Mouse (Mus musculus) erythroblast, adult 5-6 weeks (primary cell): Measurements from ENCODE around the gene Sept8. TPM values are rescaled to one million over a fixed set of nuclear protein-coding genes. Genes with fewer than 3 reads are reported as not detected.

ENCODE experiments used
- ATAC-seq: replicated peaks from 2 replicates; pipeline ENCODE4 v1.8.0; 2016; ENCODE audit warnings: moderate number of reproducible peaks, mild to moderate bottlenecking, moderate TSS enrichment, inconsistent platforms; ENCODE audit not compliant: poor library complexity, low FRiP score, severe bottlenecking
- total RNA-seq, 2 experiments: library from RNA; stranded (forward) in 1 of 2; stranded (reverse) in 1 of 2; fragments of 150-400 nt in 1 of 2; fragments of 200-764, 138-1000 nt in 1 of 2; gene quantifications; 2 replicates each; pipeline versions ENCODE4 v1.2.3 to v1.2.4; 2015 to 2017; ENCODE audit warnings: low replicate concordance in 2 of 2

The Sept8 gene
- total RNA-seq, 2 experiments from 2014 or later, result 28.1 to 31.2 TPM

- no peak for ATAC-seq
Observed at GRCm38 (mm10) chr11:53491954-53492401, 27.1 kb upstream of the Sept8 start.

- ATAC-seq, result no peak
Observed at GRCm38 (mm10) chr11:53493243-53493955, 25.7 kb upstream of the Sept8 start.

GRCm38 (mm10) chr11:53495417-53495816, 23.6 kb upstream of the Sept8 start:
- no peak for ATAC-seq

GRCm38 (mm10) chr11:53496946-53497345, 22.1 kb upstream of the Sept8 start:
- no peak for ATAC-seq

GRCm38 (mm10) chr11:53500569-53500968, 18.5 kb upstream of the Sept8 start:
- peak; percentile 76 for ATAC-seq

GRCm38 (mm10) chr11:53502039-53502765, 16.9 kb upstream of the Sept8 start:
- peak; percentile 53; the same call in 1 of the 2 replicates for ATAC-seq

- no peak for ATAC-seq
Observed at GRCm38 (mm10) chr11:53503738-53504137, 15.3 kb upstream of the Sept8 start.

- ATAC-seq, result no peak
Observed at GRCm38 (mm10) chr11:53504376-53504775, 14.7 kb upstream of the Sept8 start.

GRCm38 (mm10) chr11:53505026-53505663, 13.9 kb upstream of the Sept8 start:
- no peak for ATAC-seq

- ATAC-seq, result no peak
Observed at GRCm38 (mm10) chr11:53507098-53507805, 11.8 kb upstream of the Sept8 start.

GRCm38 (mm10) chr11:53508152-53508551, 10.9 kb upstream of the Sept8 start:
- no peak for ATAC-seq

GRCm38 (mm10) chr11:53508591-53508990, 10.5 kb upstream of the Sept8 start:
- 0 out of 2 replicates have a peak, but pooled peaks have one; percentile 14 for ATAC-seq

GRCm38 (mm10) chr11:53510351-53510750, 8.7 kb upstream of the Sept8 start:
- ATAC-seq, result no peak

GRCm38 (mm10) chr11:53516775-53517627, 2.1 kb upstream of the Sept8 start:
- no peak for ATAC-seq

GRCm38 (mm10) chr11:53518759-53519158, 298 bp upstream of the Sept8 start:
- ATAC-seq, result 0 out of 2 replicates have a peak, but pooled peaks have one; percentile 31

GRCm38 (mm10) chr11:53520122-53520978, 1.3 kb downstream of the Sept8 start:
- peak; percentile 67 for ATAC-seq

- ATAC-seq, result peak; percentile 9
Observed at GRCm38 (mm10) chr11:53521120-53521820, 2.2 kb downstream of the Sept8 start.

- no peak; the same call in 1 of the 2 replicates for ATAC-seq
Observed at GRCm38 (mm10) chr11:53521821-53522131, 2.7 kb downstream of the Sept8 start.
